Mouse (Mus musculus) brain, embryonic 14.5 days (tissue): ENCODE data around the gene Retreg2. TPM values are rescaled to one million over a fixed set of nuclear protein-coding genes. Genes with fewer than 3 reads are reported as not detected.

Experiments
- DNase-seq: peaks from one replicate; pipeline ENCODE4 v3.0.0-alpha.2; 2011; ENCODE audit warnings: low read depth
- CTCF ChIP-seq: fragments of 200-500 bp; IDR thresholded peaks from 2 replicates; pipeline ENCODE4 v1.5.1; 2012; ENCODE audit warnings: inconsistent platforms, mild to moderate bottlenecking, moderate library complexity, borderline replicate concordance; ENCODE audit not compliant: insufficient read depth, insufficient read length; ENCODE audit errors: extremely low read depth
- POLR2A ChIP-seq: fragments of 200-500 bp; IDR thresholded peaks from 2 replicates; pipeline ENCODE4 v1.6.1; 2012; ENCODE audit warnings: mild to moderate bottlenecking, inconsistent platforms, borderline replicate concordance; ENCODE audit not compliant: poor library complexity, insufficient read depth, insufficient read length, severe bottlenecking; ENCODE audit errors: extremely low read depth
- polyA plus RNA-seq: library from polyadenylated mRNA; depleted of rRNA; stranded (reverse); fragments of >200 nt; gene quantifications from 2 replicates; pipeline ENCODE4 v1.2.3, GENCODE M21; 2012

The Retreg2 gene
- polyA plus RNA-seq, 1 experiment = 184 TPM

DNA sequence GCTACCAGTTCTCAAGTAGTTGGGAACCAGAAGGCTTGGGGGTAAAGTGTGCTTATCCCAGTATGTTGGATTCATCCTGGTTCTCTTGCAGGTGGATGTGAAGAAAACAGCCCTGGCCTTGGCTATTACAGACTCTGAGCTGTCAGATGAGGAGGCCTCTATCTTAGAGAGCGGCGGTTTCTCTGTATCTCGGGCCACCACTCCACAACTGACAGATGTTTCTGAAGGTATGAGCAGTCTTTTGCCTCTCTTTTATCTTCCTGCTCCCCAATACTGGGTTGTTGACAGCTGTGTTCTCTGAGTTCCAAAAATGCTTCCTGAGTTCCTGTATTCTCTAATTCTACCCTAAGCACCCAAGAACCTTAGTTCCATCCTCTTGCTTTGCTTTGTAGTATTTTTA is 3.0 kb downstream of the Retreg2 start:
- DNase-seq = no peak
- TF ChIP-seq CTCF (no peak), POLR2A (no peak)

DNA sequence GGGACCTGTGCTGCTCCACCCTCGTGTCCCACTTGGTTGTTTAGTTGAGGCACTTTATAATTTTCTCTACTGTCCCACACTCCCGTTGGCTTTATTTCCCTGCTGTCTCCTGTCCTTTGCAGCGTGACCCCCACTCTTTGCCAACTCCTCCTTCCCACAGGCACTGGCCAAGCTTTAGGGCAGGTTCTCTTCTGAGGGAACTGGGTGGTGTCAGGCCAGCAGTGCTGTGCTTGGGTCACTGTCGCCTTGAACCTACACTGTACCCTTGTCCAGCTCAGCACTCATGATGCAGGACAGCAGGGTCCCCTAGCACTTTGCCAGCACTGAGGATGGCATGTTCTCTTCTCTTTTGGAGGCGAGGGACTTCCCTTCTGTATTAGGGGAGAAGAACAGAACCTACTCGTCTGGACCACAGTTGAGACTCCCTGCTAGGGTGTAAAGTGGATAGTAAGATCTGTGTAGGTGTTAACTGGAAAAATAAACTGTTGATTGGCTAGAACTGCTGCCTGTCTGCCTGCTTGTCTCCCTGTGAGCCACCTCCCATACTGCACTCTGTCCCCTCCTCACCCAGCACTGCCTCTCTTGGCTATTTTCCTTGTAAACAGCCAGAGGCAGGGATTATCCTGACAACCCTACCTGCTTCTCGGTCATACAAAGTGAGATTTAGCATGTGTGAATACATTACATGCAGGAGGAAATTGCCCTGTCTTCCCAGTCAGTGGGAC is 5.0 kb downstream of the Retreg2 start:
- no peak for TF ChIP-seq CTCF
- no peak for TF ChIP-seq POLR2A
- no peak for DNase-seq

DNA sequence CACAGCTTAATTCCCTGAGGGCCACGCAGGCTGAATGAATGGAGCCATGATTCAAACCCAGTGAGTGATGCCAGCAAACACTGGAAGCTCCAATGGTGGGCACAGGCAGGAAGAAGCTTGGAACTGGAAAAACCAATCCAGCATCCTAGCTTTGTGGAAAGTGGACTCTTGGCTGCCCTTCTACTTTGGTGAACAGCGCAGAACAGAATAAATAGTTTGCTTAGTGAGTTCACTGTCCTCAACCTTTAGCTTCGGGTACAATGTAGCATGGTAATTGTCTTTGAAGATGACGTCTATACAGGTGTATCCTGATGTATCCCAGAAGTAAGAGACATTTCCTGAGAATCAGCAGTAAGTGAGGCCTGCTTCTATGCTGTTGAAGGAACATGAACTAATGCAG is 6.1 kb downstream of the Retreg2 start:
- no peak for DNase-seq
- TF ChIP-seq CTCF (no peak), POLR2A (no peak)

DNA sequence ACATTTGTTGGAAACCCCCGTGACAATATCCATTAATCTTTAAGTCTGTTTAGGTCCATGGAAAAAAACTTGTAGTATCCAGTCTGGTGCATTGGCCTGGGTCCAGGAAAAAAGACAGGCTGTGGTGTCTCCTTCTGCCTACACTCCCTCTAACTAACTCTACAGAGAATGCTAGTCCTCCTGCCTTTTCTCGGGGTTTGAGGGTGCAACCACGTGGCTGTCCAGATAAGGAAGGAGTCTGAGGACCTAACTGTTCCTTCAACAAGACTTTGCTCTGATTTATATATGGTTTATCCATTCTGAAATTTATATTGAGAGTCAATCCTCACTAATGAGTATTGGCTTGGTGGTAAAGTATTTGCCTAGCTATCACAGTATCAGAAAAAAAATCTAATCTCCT is 13.3 kb downstream of the Retreg2 start:
- DNase-seq = no peak
- TF ChIP-seq CTCF = no peak
- TF ChIP-seq POLR2A = no peak

DNA sequence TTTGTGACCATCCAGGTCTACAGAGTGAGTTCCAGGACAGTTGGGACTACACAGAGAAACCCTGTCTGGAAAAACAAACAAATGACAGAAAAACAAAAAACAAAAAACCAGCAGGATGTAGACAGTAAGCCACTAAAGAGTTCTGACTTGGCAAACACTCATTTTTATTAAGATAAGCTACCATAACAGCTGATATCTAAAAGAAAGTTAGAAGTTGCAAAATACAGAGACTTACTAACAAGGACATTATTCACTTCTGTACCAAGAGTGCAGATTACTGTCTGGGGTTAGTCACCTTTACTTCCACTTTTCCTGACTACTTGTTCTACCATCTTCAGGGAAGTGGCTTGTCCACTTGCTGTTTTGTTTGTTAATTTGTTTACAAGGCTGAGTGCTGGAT is 16.4 kb downstream of the Retreg2 start:
- TF ChIP-seq POLR2A (no peak), CTCF (no peak)
- no peak for DNase-seq

DNA sequence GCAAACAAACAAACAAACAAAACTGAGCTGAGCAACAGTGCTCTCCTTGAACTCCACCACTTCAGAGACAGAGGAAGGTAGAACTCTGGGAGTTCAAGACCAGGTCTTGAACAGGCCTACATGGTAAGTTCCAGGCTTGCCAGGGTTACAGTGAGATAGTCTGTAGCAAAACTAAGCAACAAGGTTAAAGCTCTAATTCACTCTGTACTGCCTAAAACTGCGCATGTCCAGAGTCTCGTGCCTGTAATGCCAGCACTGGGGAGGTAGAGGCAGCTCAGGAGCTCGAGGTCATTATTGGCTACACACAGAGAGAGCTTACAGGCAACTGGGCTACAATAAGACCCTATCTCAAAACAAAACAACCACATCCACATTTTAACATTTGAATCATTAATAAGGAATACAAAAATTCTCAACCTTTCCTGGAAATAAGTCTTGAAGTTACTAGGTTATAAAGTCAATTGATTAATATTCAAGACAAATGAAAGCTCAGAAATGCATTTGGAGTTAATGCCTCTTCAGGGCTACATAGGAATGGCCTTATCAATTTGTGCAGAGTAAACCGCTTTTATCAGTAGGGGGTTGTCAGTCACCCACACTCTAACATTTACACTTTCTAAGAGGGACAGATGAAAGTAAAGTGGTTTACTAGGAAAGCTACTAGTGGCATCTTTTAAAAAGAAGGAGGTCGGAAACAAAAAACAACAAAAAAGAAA is 17.1 kb downstream of the Retreg2 start:
- DNase-seq = no peak
- TF ChIP-seq POLR2A = no peak
- no peak for TF ChIP-seq CTCF

DNA sequence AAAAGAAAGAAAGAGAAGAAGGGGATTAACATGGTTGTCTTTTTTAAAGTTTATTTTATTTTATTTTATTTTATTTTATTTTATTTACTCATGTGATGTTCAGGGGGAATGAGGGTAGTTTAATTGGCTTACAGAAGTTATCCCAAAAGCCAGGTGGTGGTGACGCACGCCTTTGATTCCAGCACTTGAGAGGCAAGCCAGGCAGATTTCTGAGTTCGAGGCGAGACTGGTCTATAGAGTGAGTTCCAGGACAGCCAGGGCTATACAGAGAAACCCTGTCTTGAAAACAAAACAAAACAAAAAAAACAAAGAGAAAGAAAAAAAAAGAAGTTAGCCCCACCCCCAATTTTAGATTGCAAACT is 17.7 kb downstream of the Retreg2 start:
- TF ChIP-seq CTCF (no peak), POLR2A (no peak)
- DNase-seq = no peak

DNA sequence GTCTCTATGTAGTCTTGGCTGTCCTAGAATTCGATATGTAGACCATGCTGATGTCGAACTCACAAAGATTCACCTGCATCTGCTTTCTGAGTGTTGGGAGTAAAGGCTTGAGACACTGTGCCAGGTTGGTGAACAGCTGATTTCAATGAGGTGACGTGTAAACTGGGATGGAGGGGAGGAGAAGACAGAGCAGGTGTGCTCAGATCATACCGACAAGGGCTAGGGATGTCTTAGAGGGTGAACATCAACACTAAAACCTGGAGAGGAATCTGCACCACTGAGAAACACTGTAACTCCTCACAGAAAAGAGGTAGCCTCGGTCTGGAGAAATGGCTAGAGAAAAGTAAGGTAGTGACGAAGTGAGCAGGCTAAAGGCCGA is 25.5 kb downstream of the Retreg2 start:
- TF ChIP-seq CTCF (no peak), POLR2A (no peak)
- DNase-seq = no peak

DNA sequence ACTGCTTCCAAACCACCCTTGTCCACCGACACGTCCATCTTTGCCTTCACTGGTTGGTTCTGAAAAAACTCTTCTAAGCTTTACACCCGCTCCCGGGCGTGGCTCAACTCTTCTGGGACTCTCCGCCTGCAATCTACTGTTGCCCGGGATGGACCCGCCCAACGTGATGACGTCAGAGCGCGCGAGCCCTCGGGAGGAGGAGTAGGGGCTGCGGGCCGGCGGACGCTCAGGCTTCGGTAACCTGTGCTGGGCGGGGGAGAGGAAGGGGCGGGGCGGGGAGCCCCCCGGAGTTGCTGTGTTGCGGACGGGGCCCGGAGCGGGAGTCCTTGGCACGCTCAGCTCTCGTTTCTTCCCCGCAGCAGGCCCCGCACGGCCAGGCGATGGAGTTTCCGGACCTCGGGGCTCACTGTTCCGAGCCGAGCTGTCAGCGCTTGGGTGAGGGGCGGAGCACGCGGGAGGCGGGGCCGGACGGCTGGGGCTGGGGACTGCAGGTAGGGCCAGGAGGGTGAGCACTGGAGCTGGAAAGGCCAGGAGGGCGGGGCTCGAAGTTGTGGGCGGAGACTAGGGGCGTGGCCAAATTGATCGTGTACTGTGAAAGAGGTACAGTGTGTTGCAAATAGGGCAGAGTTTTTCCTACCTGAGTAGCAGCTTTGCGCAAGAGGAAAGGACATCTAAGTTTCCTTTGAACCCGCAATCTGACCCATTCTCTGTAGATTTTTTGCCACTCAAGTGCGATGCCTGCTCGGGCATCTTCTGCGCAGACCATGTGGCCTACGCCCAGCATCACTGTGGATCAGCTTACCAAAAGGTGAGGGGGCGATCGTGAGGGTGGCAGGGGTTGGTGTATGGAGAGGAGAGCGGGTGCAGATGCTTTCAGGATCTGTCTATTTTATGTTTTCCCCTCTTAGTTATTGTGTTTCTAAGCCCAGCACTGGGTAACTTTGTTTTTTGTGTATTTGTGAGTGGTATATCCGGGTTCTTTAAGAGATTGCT is 26.2 kb downstream of the Retreg2 start, which contains the start of gene Zfand2b:
Zfand2b (plus strand) TSS at position 175 of the 993 bp plus-strand sequence.
- TF ChIP-seq CTCF = no peak
- TF ChIP-seq POLR2A = peak; percentile 37; the same call in 1 of the 2 replicates
- peak; percentile 97 for DNase-seq

DNA sequence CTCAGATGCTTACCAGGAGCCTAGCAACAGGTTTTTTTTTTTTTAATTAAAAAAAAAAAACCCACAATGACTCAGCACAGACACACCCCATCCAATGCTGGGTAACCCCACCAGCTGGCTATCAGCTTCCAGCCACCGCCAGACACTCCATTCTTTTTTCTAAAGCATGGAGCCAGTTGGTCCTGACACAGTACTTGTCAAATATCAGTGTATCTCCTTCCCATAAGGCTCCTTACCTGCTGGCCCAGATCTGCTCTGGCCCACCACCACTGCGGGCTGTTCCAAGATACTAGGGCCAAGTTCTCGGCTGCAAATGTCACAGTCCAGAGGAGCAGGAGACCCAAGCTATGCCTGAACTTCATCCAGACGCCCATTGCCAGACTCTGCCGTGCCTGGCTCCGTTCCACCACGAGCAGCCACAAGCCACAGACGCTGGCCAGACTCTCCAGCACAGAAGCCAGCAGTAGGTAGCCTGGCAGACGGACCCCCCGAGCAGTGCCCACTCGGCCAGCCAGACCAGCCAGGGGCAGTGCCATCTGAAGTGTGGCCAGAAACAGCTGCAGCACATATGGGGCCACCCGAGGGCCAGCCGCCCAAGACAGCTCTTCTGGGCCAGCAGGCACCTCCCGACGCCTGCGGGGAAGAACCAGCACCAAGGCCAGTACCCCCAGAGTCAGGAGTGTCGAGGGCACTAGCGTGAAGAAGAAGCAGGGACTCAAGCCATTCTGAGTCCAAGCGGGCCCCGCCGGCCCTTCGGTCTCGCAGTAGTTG is 36.9 kb downstream of the Retreg2 start:
- DNase-seq = peak; percentile 60
- TF ChIP-seq CTCF (no peak), POLR2A (no peak)

DNA sequence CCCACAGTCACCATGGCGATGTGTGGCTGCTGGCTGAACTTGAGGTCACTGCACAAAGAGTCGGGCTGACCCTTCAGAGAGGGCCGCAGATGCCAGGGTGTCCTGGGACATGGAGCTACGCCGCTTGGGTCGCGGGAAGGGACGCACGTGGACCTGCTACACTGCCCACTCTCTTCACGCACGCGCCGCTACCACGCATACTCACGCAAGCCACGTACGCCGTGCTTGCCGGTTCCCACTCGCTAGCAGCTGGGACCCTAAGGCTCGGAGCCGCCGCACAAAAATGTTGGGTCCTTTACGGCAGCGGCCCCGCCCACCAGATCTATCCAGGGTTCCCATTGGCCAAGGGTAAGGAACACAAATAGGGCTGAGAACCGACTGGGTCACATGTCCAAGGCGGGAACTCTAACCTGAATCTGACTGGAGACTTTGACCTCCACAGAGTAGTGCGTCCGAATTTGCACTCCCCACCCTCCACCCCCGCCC is 37.6 kb downstream of the Retreg2 start, which contains the start of gene Abcb6:
Abcb6 (minus strand) TSS at position 288 of the 486 bp plus-strand sequence.
- DNase-seq = peak; percentile 97
- TF ChIP-seq CTCF (no peak), POLR2A (0 out of 2 replicates have a peak, but pooled peaks have one; percentile 16)

DNA sequence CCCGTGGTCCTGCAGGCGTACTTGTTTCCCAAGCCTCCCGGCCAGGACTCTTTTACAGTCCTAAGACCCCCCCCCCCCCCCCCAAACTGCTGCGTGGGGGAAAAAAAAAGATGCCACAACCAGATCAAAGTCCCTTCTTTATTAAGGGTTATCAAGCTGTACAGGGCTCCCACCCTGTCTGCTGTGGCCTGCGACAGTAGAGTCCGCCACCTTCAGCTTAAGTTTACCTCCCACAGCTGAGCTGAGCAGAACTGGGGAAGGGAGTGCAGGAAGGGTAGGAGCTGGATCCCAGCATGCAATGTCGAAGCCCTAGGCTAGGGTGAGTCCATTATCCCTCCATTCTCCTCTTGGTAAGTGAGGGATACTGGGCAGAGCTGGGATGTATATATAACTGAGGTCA is 38.2 kb downstream of the Retreg2 start:
- DNase-seq = no peak
- TF ChIP-seq CTCF = no peak
- no peak for TF ChIP-seq POLR2A
